Comparison of ENCODE assay signal across 14 mouse cellular contexts in the genomic region with DNA sequence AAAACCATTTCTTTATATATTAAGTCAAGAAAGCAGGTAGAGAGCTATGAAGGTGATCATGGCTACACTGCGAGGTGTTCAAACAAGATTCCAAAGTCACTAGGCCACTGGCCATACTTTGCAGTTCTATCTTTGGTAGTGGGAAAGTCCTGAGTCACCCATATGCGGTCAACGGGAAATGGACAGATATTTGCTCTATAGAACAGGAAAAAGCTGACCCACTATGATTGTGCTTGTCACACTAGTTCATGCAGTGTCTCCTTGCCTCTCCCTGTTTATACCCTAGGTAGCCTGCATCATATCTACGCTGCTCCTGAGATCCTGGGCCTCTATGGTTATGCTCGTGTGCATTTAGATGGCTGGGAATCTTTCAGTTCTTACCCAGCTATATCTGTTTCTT.
A peak's percentile ranks its signal among the peaks of the same experiment; 100 is the strongest.
DNase-seq lines count a peak whose midpoint lies in the region; ATAC-seq and TF ChIP-seq lines count a peak whose summit lies in the region.
"Had no signal": no experiment of that assay in that cellular context is flagged by ENCODE, and none has a peak within 500 bp of the region (broad histone marks: within the 10 kb centered on the region; RNA-seq: fewer than 3 reads in every experiment).

No protein-coding gene starts in this region.

- peak overlapping the region; percentile 46 for H3K27ac ChIP-seq in layer of hippocampus, adult 2 months
- no peak overlapping the region for H3K27ac ChIP-seq in midbrain, embryonic 11.5 days (ENCODE audit: low read depth, low read length)
- no peak overlapping the region for H3K27ac ChIP-seq in midbrain, postnatal 0 days (ENCODE audit: low read depth, low read length)
- H3K27ac ChIP-seq: embryonic facial prominence, embryonic 15.5 days; forebrain, embryonic 10.5 days; heart, embryonic 13.5 days; hindbrain, embryonic 15.5 days had no signal

- WGBS in midbrain, embryonic 11.5 days, result 90% methylated on average over 5 of the region's 5 CpGs
- 95% methylated on average over 5 of the region's 5 CpGs for WGBS in midbrain, postnatal 0 days

- no peak overlapping the region for H3K4me2 ChIP-seq in midbrain, embryonic 11.5 days
- no peak overlapping the region for H3K4me2 ChIP-seq in midbrain, postnatal 0 days (ENCODE audit: low read depth, low read length, poor library complexity, severe bottlenecking)
- H3K4me2 ChIP-seq: embryonic facial prominence, embryonic 15.5 days; heart, embryonic 13.5 days; hindbrain, embryonic 15.5 days had no signal

- no peaks in the 10 kb centered on the region for H3K27me3 ChIP-seq in midbrain, embryonic 11.5 days (ENCODE audit: control insufficient read depth, insufficient read depth, low read length)
- H3K27me3 ChIP-seq in midbrain, postnatal 0 days (ENCODE audit: insufficient read depth, low read length), result no peaks in the 10 kb centered on the region
- H3K27me3 ChIP-seq: embryonic facial prominence, embryonic 15.5 days; heart, embryonic 13.5 days; hindbrain, embryonic 15.5 days had no signal

- DNase-seq in layer of hippocampus, adult 2 months (ENCODE audit: low spot score in 2 of 2), result no peak
- no peak for DNase-seq in layer of hippocampus, postnatal 25 days (ENCODE audit: extremely low spot score in 1 of 2, low spot score in 1 of 2)
- no peak for DNase-seq in midbrain, embryonic 11.5 days (ENCODE audit: low spot score, missing footprints)
- no peak for DNase-seq in midbrain, postnatal 0 days (ENCODE audit: low spot score)
- no peak for DNase-seq in embryo, embryonic 10.5 days (ENCODE audit: low spot score)
- DNase-seq in urinary bladder, adult 2 months (ENCODE audit: low spot score), result no peak
- DNase-seq: gastrocnemius, postnatal 36 days; heart, adult 11 months had no signal

- ATAC-seq in midbrain, embryonic 11.5 days (ENCODE audit: low FRiP score), result 0 out of 2 replicates have a peak, but pooled peaks have one; percentile 17
- ATAC-seq in midbrain, postnatal 0 days (ENCODE audit: low FRiP score), result no peak
- ATAC-seq in hematopoietic stem cell, adult 5-6 weeks (replicated peaks in 1 of 2; ENCODE audit: insufficient read depth in 1 of 2, low FRiP score in 2 of 2, low TSS enrichment in 1 of 2, low read depth in 1 of 2, poor library complexity in 2 of 2, severe bottlenecking in 2 of 2), result peak; percentile 11 to 50; a peak in 2 of 4 replicates

- H3K9me3 ChIP-seq in midbrain, embryonic 11.5 days (ENCODE audit: control insufficient read depth, low read length), result no peaks in the 10 kb centered on the region
- H3K9me3 ChIP-seq in midbrain, postnatal 0 days (ENCODE audit: low read length), result no peaks in the 10 kb centered on the region
- H3K9me3 ChIP-seq: embryonic facial prominence, embryonic 15.5 days; forebrain, embryonic 10.5 days; heart, embryonic 13.5 days; hindbrain, embryonic 15.5 days had no signal

- no peaks in the 10 kb centered on the region for H3K4me1 ChIP-seq in midbrain, embryonic 11.5 days (ENCODE audit: control insufficient read depth, insufficient read depth, low read length)
- no peaks in the 10 kb centered on the region for H3K4me1 ChIP-seq in midbrain, postnatal 0 days (ENCODE audit: insufficient read depth, low read length)
- H3K4me1 ChIP-seq: embryonic facial prominence, embryonic 15.5 days; forebrain, embryonic 10.5 days; heart, embryonic 13.5 days; hindbrain, embryonic 15.5 days had no signal

- TF ChIP-seq CTCF in layer of hippocampus, adult 2 months (conservative IDR thresholded peaks at IDR 0.05), result no peak
- TF ChIP-seq CTCF in midbrain, postnatal 0 days (IDR thresholded peaks at IDR 0.05), result no peak

- H3K9ac ChIP-seq in midbrain, embryonic 11.5 days (ENCODE audit: low read length), result no peak overlapping the region
- no peak overlapping the region for H3K9ac ChIP-seq in midbrain, postnatal 0 days (replicated peaks; ENCODE audit: low read length, poor library complexity, severe bottlenecking)
- H3K9ac ChIP-seq: embryonic facial prominence, embryonic 15.5 days; heart, embryonic 13.5 days; hindbrain, embryonic 15.5 days had no signal

- H3K4me3 ChIP-seq in layer of hippocampus, adult 2 months, result no peak overlapping the region
- H3K4me3 ChIP-seq in midbrain, embryonic 11.5 days (ENCODE audit: low read depth, low read length), result no peak overlapping the region
- H3K4me3 ChIP-seq in midbrain, postnatal 0 days (ENCODE audit: low read depth, low read length), result no peak overlapping the region
- H3K4me3 ChIP-seq: embryonic facial prominence, embryonic 15.5 days; erythroblast, embryonic 14.5 days; forebrain, embryonic 10.5 days; heart, embryonic 13.5 days; hindbrain, embryonic 15.5 days had no signal

- H3K36me3 ChIP-seq in midbrain, embryonic 11.5 days (ENCODE audit: control insufficient read depth, insufficient read depth, low read length), result no peaks in the 10 kb centered on the region
- no peaks in the 10 kb centered on the region for H3K36me3 ChIP-seq in midbrain, postnatal 0 days (ENCODE audit: insufficient read depth, low read length)
- H3K36me3 ChIP-seq: embryonic facial prominence, embryonic 15.5 days; forebrain, embryonic 10.5 days; heart, embryonic 13.5 days; hindbrain, embryonic 15.5 days had no signal
